Mouse (Mus musculus): ENCODE measurements around the gene Dlg2. TPM values are rescaled to one million over a fixed set of nuclear protein-coding genes. Genes with fewer than 3 reads are reported as not detected.

Dlg2 gene
- total and polyA plus RNA-seq, 3 experiments, result 0.72 to 1.9 (median 1.7) TPM

DNA sequence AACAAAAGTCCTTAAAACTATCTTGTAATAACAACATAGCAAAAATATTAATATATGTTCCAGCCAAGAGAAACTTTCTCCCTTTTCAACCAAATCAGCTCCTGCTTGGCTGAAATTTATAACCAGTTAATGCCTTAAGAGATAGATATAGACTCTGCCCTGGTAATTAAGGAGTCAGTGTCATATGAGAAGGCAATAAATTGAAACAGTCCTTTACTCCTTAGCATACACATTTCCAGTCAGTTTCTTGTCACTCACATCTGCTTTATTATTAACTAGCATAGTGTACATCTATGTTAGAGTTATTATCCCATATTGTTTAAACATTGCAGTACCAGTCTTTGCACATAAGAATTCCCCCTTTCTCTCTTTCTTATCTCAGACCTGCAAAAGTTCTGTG lies 1197.9 kb downstream of the Dlg2 start:
- intact Hi-C loops (cut with DNase I), result no loop called here
- H3K27me3 ChIP-seq (ENCODE audit: control insufficient read depth, insufficient read depth, low read length), result no peaks in the 10 kb centered on the region
- H3K4me1 ChIP-seq (ENCODE audit: control insufficient read depth, insufficient read depth, low read length), result no peaks in the 10 kb centered on the region
- H3K4me3 ChIP-seq, result no peak overlapping the region
- no peak overlapping the region for H3K9ac ChIP-seq (ENCODE audit: low read depth, low read length)
- no peak for DNase-seq
- TF ChIP-seq EP300 (IDR thresholded peaks at IDR 0.05; ENCODE audit: insufficient read depth, low read depth, low read length) (no peak), POLR2A (IDR thresholded peaks at IDR 0.05; ENCODE audit: insufficient read depth, low read depth, low read length) (no peak), CTCF (IDR thresholded peaks at IDR 0.05) (no peak)
- H3K79me2 ChIP-seq (replicated peaks; ENCODE audit: control insufficient read depth, insufficient read depth, low read length), result no peaks in the 10 kb centered on the region
- no peak overlapping the region for H3K27ac ChIP-seq
- H3K36me3 ChIP-seq (ENCODE audit: control insufficient read depth, insufficient read depth, low read length), result no peaks in the 10 kb centered on the region

GRCm38 (mm10) chr7:91677934-91678333 lies 1201.5 kb downstream of the Dlg2 start:
- DNase-seq, result no peak
- H3K4me3 ChIP-seq, result no peak overlapping the region
- intact Hi-C loops (cut with DNase I), result no loop called here
- no peaks in the 10 kb centered on the region for H3K36me3 ChIP-seq (ENCODE audit: control insufficient read depth, insufficient read depth, low read length)
- 63% methylated on average over 2 of the region's 2 CpGs for WGBS
- no peak for TF ChIP-seq POLR2A (IDR thresholded peaks at IDR 0.05; ENCODE audit: insufficient read depth, low read depth, low read length)
- TF ChIP-seq CTCF (IDR thresholded peaks at IDR 0.05), result no peak
- no peak for TF ChIP-seq EP300 (IDR thresholded peaks at IDR 0.05; ENCODE audit: insufficient read depth, low read depth, low read length)
- H3K79me2 ChIP-seq (replicated peaks; ENCODE audit: control insufficient read depth, insufficient read depth, low read length), result no peaks in the 10 kb centered on the region
- H3K27me3 ChIP-seq (ENCODE audit: control insufficient read depth, insufficient read depth, low read length), result no peaks in the 10 kb centered on the region
- no peaks in the 10 kb centered on the region for H3K4me1 ChIP-seq (ENCODE audit: control insufficient read depth, insufficient read depth, low read length)
- no peak overlapping the region for H3K27ac ChIP-seq
- no peak overlapping the region for H3K9ac ChIP-seq (ENCODE audit: low read depth, low read length)

- no peaks in the 10 kb centered on the region for H3K36me3 ChIP-seq (ENCODE audit: control insufficient read depth, insufficient read depth, low read length)
- H3K4me1 ChIP-seq (ENCODE audit: control insufficient read depth, insufficient read depth, low read length), result no peaks in the 10 kb centered on the region
- H3K27ac ChIP-seq, result no peak overlapping the region
- H3K4me3 ChIP-seq, result no peak overlapping the region
- no peak overlapping the region for H3K9ac ChIP-seq (ENCODE audit: low read depth, low read length)
- H3K27me3 ChIP-seq (ENCODE audit: control insufficient read depth, insufficient read depth, low read length), result no peaks in the 10 kb centered on the region
- DNase-seq, result no peak
- intact Hi-C loops (cut with DNase I), result no loop called here
- no peak for TF ChIP-seq CTCF (IDR thresholded peaks at IDR 0.05)
- TF ChIP-seq POLR2A (IDR thresholded peaks at IDR 0.05; ENCODE audit: insufficient read depth, low read depth, low read length), result no peak
- H3K79me2 ChIP-seq (replicated peaks; ENCODE audit: control insufficient read depth, insufficient read depth, low read length), result no peaks in the 10 kb centered on the region
Observed at GRCm38 (mm10) chr7:91687930-91688329, 1211.5 kb downstream of the Dlg2 start.

DNA sequence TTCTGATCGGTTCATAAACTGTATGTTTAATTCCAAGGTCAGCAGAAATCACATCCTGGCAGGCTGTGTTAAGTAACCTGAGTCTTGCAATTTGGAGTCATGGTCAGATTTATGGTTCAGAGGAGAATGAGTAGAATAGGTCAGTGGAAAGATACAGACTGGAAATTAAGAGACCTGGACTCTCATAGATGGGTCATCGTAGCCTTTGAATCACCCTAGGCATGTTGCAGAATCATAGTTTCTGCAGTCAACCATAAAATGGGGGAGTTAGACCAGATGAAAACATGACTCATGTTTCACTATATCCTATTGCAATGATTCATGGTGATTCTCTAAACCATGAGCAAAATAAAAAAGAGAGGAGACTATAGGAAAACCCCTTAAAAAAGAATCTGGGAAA lies 1213.4 kb downstream of the Dlg2 start:
- Histone ChIP-seq H3K4me1 (ENCODE audit: control insufficient read depth, insufficient read depth, low read length) (no peaks in the 10 kb centered on the region), H3K27ac (no peak overlapping the region), H3K27me3 (ENCODE audit: control insufficient read depth, insufficient read depth, low read length) (no peaks in the 10 kb centered on the region), H3K36me3 (ENCODE audit: control insufficient read depth, insufficient read depth, low read length) (no peaks in the 10 kb centered on the region), H3K9ac (ENCODE audit: low read depth, low read length) (no peak overlapping the region), H3K4me3 (no peak overlapping the region), H3K79me2 (replicated peaks; ENCODE audit: control insufficient read depth, insufficient read depth, low read length) (no peaks in the 10 kb centered on the region)
- TF ChIP-seq CTCF (IDR thresholded peaks at IDR 0.05), result no peak
- no peak for TF ChIP-seq POLR2A (IDR thresholded peaks at IDR 0.05; ENCODE audit: insufficient read depth, low read depth, low read length)
- no peak for TF ChIP-seq EP300 (IDR thresholded peaks at IDR 0.05; ENCODE audit: insufficient read depth, low read depth, low read length)
- no peak for DNase-seq
- 82% methylated on average over 2 of the region's 2 CpGs for WGBS
- intact Hi-C loops (cut with DNase I), result no loop called here

- H3K4me3 ChIP-seq, result no peak overlapping the region
- DNase-seq, result no peak
- no peak overlapping the region for H3K9ac ChIP-seq (ENCODE audit: low read depth, low read length)
- no peaks in the 10 kb centered on the region for H3K79me2 ChIP-seq (replicated peaks; ENCODE audit: control insufficient read depth, insufficient read depth, low read length)
- TF ChIP-seq CTCF (IDR thresholded peaks at IDR 0.05), result no peak
- TF ChIP-seq EP300 (IDR thresholded peaks at IDR 0.05; ENCODE audit: insufficient read depth, low read depth, low read length), result no peak
- no peak for TF ChIP-seq POLR2A (IDR thresholded peaks at IDR 0.05; ENCODE audit: insufficient read depth, low read depth, low read length)
- 66% methylated on average over 5 of the region's 5 CpGs for WGBS
- H3K4me1 ChIP-seq (ENCODE audit: control insufficient read depth, insufficient read depth, low read length), result no peaks in the 10 kb centered on the region
- H3K36me3 ChIP-seq (ENCODE audit: control insufficient read depth, insufficient read depth, low read length), result no peaks in the 10 kb centered on the region
- no peak overlapping the region for H3K27ac ChIP-seq
- no peaks in the 10 kb centered on the region for H3K27me3 ChIP-seq (ENCODE audit: control insufficient read depth, insufficient read depth, low read length)
- intact Hi-C loops (cut with DNase I), result no loop called here
Observed at GRCm38 (mm10) chr7:91709853-91710252, 1233.4 kb downstream of the Dlg2 start.

GRCm38 (mm10) chr7:91711184-91711583 lies 1234.7 kb downstream of the Dlg2 start:
- no peak overlapping the region for H3K27ac ChIP-seq
- H3K36me3 ChIP-seq (ENCODE audit: control insufficient read depth, insufficient read depth, low read length), result no peaks in the 10 kb centered on the region
- no peak overlapping the region for H3K4me3 ChIP-seq
- TF ChIP-seq CTCF (IDR thresholded peaks at IDR 0.05) (no peak), POLR2A (IDR thresholded peaks at IDR 0.05; ENCODE audit: insufficient read depth, low read depth, low read length) (no peak), EP300 (IDR thresholded peaks at IDR 0.05; ENCODE audit: insufficient read depth, low read depth, low read length) (no peak)
- intact Hi-C loops (cut with DNase I), result no loop called here
- no peak for DNase-seq
- no peaks in the 10 kb centered on the region for H3K79me2 ChIP-seq (replicated peaks; ENCODE audit: control insufficient read depth, insufficient read depth, low read length)
- WGBS, result 63% methylated on average over 6 of the region's 6 CpGs
- no peak overlapping the region for H3K9ac ChIP-seq (ENCODE audit: low read depth, low read length)
- no peaks in the 10 kb centered on the region for H3K4me1 ChIP-seq (ENCODE audit: control insufficient read depth, insufficient read depth, low read length)
- no peaks in the 10 kb centered on the region for H3K27me3 ChIP-seq (ENCODE audit: control insufficient read depth, insufficient read depth, low read length)
